Mouse (Mus musculus) lung, postnatal 0 days (tissue): ENCODE measurements around the gene Stk11. TPM values are rescaled to one million over a fixed set of nuclear protein-coding genes. Genes with fewer than 3 reads are reported as not detected.
A peak's percentile ranks its signal among the peaks of the same experiment; 100 is the strongest.

Source experiments
- ATAC-seq: fragments of 200-750 bp; cut with Nextera tagmentation; 2 replicates; pipeline ENCODE4 v1.8.0; 2017; ENCODE audit warnings: moderate library complexity
- DNase-seq: peaks from one replicate; pipeline ENCODE4 v3.0.0-alpha.2; 2016; ENCODE audit warnings: low spot score
- H3K27ac ChIP-seq: fragments of 300-500 bp; sonication (generic); 2 replicates; pipeline ENCODE4 v1.5.1; 2014; ENCODE audit warnings: antibody characterized with exemption, mild to moderate bottlenecking, low read length, mixed read lengths
- H3K27me3 ChIP-seq: fragments of 300-500 bp; sonication (generic); replicated peaks from 2 replicates; pipeline ENCODE4 v1.6.1; 2014; ENCODE audit warnings: low read length, mixed read lengths; ENCODE audit not compliant: insufficient read depth
- H3K36me3 ChIP-seq: fragments of 300-500 bp; sonication (generic); 2 replicates; pipeline ENCODE4 v1.6.1; 2014; ENCODE audit warnings: low read length, mixed read lengths; ENCODE audit not compliant: insufficient read depth
- H3K4me1 ChIP-seq: fragments of 300-500 bp; sonication (generic); 2 replicates; pipeline ENCODE4 v1.6.1; 2014; ENCODE audit warnings: antibody characterized with exemption, low read depth, low read length, mixed read lengths; ENCODE audit not compliant: insufficient read depth
- H3K4me2 ChIP-seq: fragments of 300-500 bp; sonication (generic); replicated peaks from 2 replicates; pipeline ENCODE4 v1.6.1; 2014; ENCODE audit warnings: low read depth, mild to moderate bottlenecking, low read length, moderate library complexity, mixed read lengths
- H3K4me3 ChIP-seq: fragments of 300-500 bp; sonication (generic); 2 replicates; pipeline ENCODE4 v1.5.1; 2014; ENCODE audit warnings: low read depth, low read length
- H3K9ac ChIP-seq: fragments of 300-500 bp; sonication (generic); replicated peaks from 2 replicates; pipeline ENCODE4 v1.6.1; 2014; ENCODE audit warnings: low read depth, mild to moderate bottlenecking
- H3K9me3 ChIP-seq: fragments of 300-500 bp; sonication (generic); 2 replicates; pipeline ENCODE4 v1.6.1; 2016; ENCODE audit warnings: low read length, mixed read lengths
- CTCF ChIP-seq: IDR thresholded peaks from 2 replicates; pipeline ENCODE4 v1.5.1; 2016; ENCODE audit warnings: antibody characterized with exemption, mild to moderate bottlenecking
- EP300 ChIP-seq: IDR thresholded peaks from 2 replicates; pipeline ENCODE4 v1.6.1; 2016; ENCODE audit warnings: antibody characterized with exemption, mild to moderate bottlenecking, control low read depth
- WGBS: fragments of 180-500 bp; shearing (Covaris S2); extraction: QIAGEN DNeasy Blood & Tissue Kit; methylation state at CpG from one replicate; pipeline ENCODE4 v1.1.7; 2014; 5-methylcytosine and 5-hydroxymethylcytosine counted together
- polyA plus RNA-seq: library from polyadenylated mRNA; unstranded; fragments of >200 nt; fragmentation: Nextera tagmentation; extraction: Ambion mirVana; gene quantifications from 2 replicates; pipeline ENCODE4 v1.2.1, GENCODE M21; 2015

Gene Stk11
- polyA plus RNA-seq, 1 experiment from 2014 or later, result 19.0 TPM

GRCm38 (mm10) chr10:80137626-80138552 is 22.3 kb downstream of the Stk11 start:
- Histone ChIP-seq H3K4me3 (peak overlapping the region; percentile 53; the same call in 1 of the 2 replicates), H3K36me3 (no peaks in the 10 kb centered on the region), H3K4me2 (peak overlapping the region; percentile 98), H3K9ac (no peak overlapping the region), H3K4me1 (peaks cover 13% of the 10 kb centered on the region; the same call in 1 of the 2 replicates), H3K27me3 (peaks cover 15% of the 10 kb centered on the region), H3K27ac (0 out of 2 replicates have a peak overlapping the region, but pooled peaks have one; percentile 14), H3K9me3 (no peaks in the 10 kb centered on the region)
- DNase-seq (no peak), ATAC-seq (no peak)
- TF ChIP-seq CTCF, result no peak
- 0 out of 2 replicates have a peak, but pooled peaks have one; percentile 1 for TF ChIP-seq EP300
- WGBS, result 4% methylated on average over 26 of the region's 33 CpGs

DNA sequence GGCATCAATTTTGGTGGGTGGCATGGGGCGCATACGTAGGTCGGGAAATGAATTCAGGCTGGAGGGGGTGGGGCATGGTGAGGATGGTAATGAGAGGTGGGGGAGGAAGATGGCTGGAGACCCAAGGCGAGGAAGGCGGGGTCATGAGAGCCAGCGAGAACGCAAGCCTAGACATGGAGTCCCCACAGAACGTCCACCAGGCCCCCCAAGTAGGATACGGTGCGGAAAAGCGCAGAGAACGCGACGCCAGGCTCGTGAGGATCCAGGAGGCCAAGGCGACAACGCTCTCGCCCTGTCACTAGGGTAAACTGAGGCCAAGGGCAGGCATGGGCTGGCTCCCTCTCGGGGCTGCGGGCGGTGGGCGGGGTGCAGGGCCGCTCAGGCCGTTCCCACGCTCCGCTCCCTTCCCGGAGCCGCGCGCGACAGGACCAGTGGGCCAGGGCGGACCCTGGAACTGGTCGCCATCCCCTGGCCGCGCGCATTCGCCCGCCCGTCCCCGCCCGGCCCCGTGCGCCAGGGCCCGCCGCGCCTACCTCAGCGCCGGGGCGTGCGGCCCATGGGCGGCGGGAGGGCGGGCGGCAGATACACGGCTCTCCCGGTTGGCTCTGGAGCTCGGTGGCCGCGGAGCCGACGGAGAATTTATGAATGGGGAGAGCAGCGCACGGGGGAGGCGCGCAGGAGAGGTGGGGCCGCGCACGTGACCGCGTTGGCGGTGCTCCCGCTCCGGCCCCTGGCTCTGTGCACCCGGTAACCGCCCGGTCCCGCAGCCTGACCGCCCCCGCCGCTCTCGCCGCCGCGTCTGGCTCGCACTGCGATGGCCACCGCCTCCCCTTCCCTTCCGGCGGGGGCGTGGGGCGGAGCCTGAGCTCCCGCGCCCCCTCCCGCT is 23.2 kb downstream of the Stk11 start, which contains the start of gene Atp5d:
Atp5d (plus strand) TSS at position 80 of the 886 bp plus-strand sequence.
- ATAC-seq, result 0 out of 2 replicates have a peak, but pooled peaks have one; percentile 1

GRCm38 (mm10) chr10:80139439-80139775 is 23.8 kb downstream of the Stk11 start:
- Histone ChIP-seq H3K27me3 (peaks cover 15% of the 10 kb centered on the region), H3K27ac (peak overlapping the region; percentile 68), H3K9ac (peak overlapping the region; percentile 34; the same call in 1 of the 2 replicates), H3K4me1 (peaks cover 14% of the 10 kb centered on the region; the same call in 1 of the 2 replicates), H3K4me3 (peak overlapping the region; percentile 53), H3K9me3 (no peaks in the 10 kb centered on the region), H3K36me3 (no peaks in the 10 kb centered on the region), H3K4me2 (peak overlapping the region; percentile 98)
- 1% methylated on average over 9 of the region's 10 CpGs for WGBS
- TF ChIP-seq EP300, result no peak
- TF ChIP-seq CTCF, result no peak
- no peak for ATAC-seq
- DNase-seq, result no peak

More for the DNA sequence above, 23.2 kb downstream of the Stk11 start, which contains the start of gene Atp5d:
- H3K27ac ChIP-seq, result peak within 1 kb of the TSS; percentile 68
- 3% methylated on average over 53 of the region's 94 CpGs for WGBS
- no peaks in the 10 kb centered on the region for H3K36me3 ChIP-seq
- H3K9me3 ChIP-seq, result no peaks in the 10 kb centered on the region
- no peak for TF ChIP-seq EP300
- DNase-seq, result peak; percentile 64
- peak within 1 kb of the TSS; percentile 34 for H3K9ac ChIP-seq
- peaks cover 15% of the 10 kb centered on the region for H3K27me3 ChIP-seq
- H3K4me2 ChIP-seq, result peak within 1 kb of the TSS; percentile 98
- H3K4me3 ChIP-seq, result peak within 1 kb of the TSS; percentile 53
- peaks cover 14% of the 10 kb centered on the region; the same call in 1 of the 2 replicates for H3K4me1 ChIP-seq

DNA sequence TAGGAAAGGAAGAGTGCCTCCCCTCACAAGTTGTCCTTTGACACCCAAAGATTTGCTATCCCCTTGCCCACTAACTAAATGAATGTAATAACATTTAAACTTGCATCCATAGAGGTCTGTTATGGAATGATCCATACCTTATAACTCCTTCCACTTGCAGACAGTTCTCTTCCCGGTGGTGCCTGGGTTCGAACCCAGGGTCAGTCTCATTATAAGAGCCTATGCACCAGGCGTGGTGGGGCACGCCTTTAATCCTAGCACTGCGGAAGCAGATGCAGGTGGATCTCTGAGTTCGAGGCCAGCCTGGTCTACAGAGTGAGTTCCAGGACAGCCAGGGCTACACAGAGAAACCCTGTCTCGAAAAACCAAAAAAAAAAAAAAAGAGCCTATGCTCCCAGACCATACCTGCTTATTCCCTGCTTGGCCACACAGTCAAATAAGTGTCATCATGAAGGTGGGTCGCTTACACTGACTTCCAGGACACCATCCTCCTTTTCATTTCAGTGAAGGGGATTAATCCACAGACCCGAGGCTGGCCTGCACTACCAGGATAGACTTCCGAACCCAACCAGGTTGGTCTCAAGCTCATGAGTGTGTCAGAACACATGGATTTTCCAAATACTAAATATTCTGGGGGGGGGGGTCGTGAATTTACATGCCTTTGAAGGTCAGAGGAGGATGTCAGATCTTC is 24.5 kb downstream of the Stk11 start:
- Histone ChIP-seq H3K4me1 (peaks cover 14% of the 10 kb centered on the region; the same call in 1 of the 2 replicates), H3K9ac (no peak overlapping the region), H3K4me2 (no peak overlapping the region), H3K36me3 (no peaks in the 10 kb centered on the region), H3K9me3 (no peaks in the 10 kb centered on the region), H3K27me3 (peaks cover 15% of the 10 kb centered on the region), H3K27ac (0 out of 2 replicates have a peak overlapping the region, but pooled peaks have one; percentile 82), H3K4me3 (no peak overlapping the region)
- DNase-seq (no peak), ATAC-seq (no peak)
- no peak for TF ChIP-seq EP300
- TF ChIP-seq CTCF, result no peak
- 74% methylated on average over 11 of the region's 11 CpGs for WGBS

GRCm38 (mm10) chr10:80140666-80141035 is 25.0 kb downstream of the Stk11 start, which contains the start of gene Cbarp:
Gene Cbarp, minus strand, starts transcription at chr10:80140835.
- H3K27me3 ChIP-seq, result peaks cover 15% of the 10 kb centered on the region
- H3K4me3 ChIP-seq, result peak within 1 kb of the TSS; percentile 26
- peaks cover 16% of the 10 kb centered on the region; the same call in 1 of the 2 replicates for H3K4me1 ChIP-seq
- 76% methylated on average over 10 of the region's 10 CpGs for WGBS
- H3K4me2 ChIP-seq, result peak within 1 kb of the TSS; percentile 87
- no peaks in the 10 kb centered on the region for H3K9me3 ChIP-seq
- ATAC-seq, result no peak
- H3K36me3 ChIP-seq, result no peaks in the 10 kb centered on the region
- DNase-seq, result no peak
- H3K9ac ChIP-seq, result peak within 1 kb of the TSS; percentile 23; the same call in 1 of the 2 replicates
- no peak for TF ChIP-seq EP300
- no peak for TF ChIP-seq CTCF
- peak within 1 kb of the TSS; percentile 82 for H3K27ac ChIP-seq
